Mouse (Mus musculus) thymus, adult 2 months (tissue): ENCODE data around the gene a. TPM values are rescaled to one million over a fixed set of nuclear protein-coding genes. Genes with fewer than 3 reads are reported as not detected.

Experiments used
- DNase-seq: peaks from one replicate; pipeline ENCODE4 v3.0.0; 2021
- H3K27ac ChIP-seq: fragments of 200-500 bp; 2 replicates; pipeline ENCODE4 v1.5.1; 2012; ENCODE audit warnings: low read length, control low read depth; ENCODE audit not compliant: control insufficient read depth, insufficient read depth
- H3K27me3 ChIP-seq: fragments of 200-500 bp; 2 replicates; pipeline ENCODE4 v1.6.1; 2012; ENCODE audit warnings: mild to moderate bottlenecking, low read length, moderate library complexity, mixed read lengths; ENCODE audit not compliant: control insufficient read depth, insufficient read depth
- H3K36me3 ChIP-seq: fragments of 200-500 bp; 2 replicates; pipeline ENCODE4 v1.6.1; 2012; ENCODE audit warnings: mild to moderate bottlenecking, low read length, moderate library complexity; ENCODE audit not compliant: control insufficient read depth, insufficient read depth
- H3K4me1 ChIP-seq: fragments of 200-500 bp; replicated peaks from 2 replicates; pipeline ENCODE4 v1.6.1; 2012; ENCODE audit warnings: low read length; ENCODE audit not compliant: control insufficient read depth, insufficient read depth
- H3K4me3 ChIP-seq: fragments of 200-500 bp; 2 replicates; pipeline ENCODE4 v1.5.1; 2012; ENCODE audit warnings: mild to moderate bottlenecking, low read length, control low read depth, moderate library complexity; ENCODE audit not compliant: control insufficient read depth, insufficient read depth
- CTCF ChIP-seq: fragments of 200-500 bp; IDR thresholded peaks from 2 replicates; pipeline ENCODE4 v1.5.1; 2012; ENCODE audit warnings: mild to moderate bottlenecking, control low read depth, low read length, moderate library complexity, borderline replicate concordance; ENCODE audit not compliant: control insufficient read depth, poor library complexity, insufficient read depth; ENCODE audit errors: extremely low read depth
- POLR2A ChIP-seq: fragments of 200-500 bp; IDR thresholded peaks from 2 replicates; pipeline ENCODE4 v1.6.1; 2012; ENCODE audit warnings: mild to moderate bottlenecking, low read length, control low read depth, moderate library complexity; ENCODE audit not compliant: control insufficient read depth, poor library complexity, insufficient read depth; ENCODE audit errors: extremely low read depth
- WGBS: fragments of 180-500 bp; shearing (Covaris S2); methylation state at CpG from one replicate; pipeline ENCODE4 v1.1.7; 2018; 5-methylcytosine and 5-hydroxymethylcytosine counted together
- polyA plus RNA-seq: library from polyadenylated mRNA; depleted of rRNA; stranded (reverse); fragments of >200 nt; gene quantifications from 2 replicates; pipeline ENCODE4 v1.2.3, GENCODE M21; 2012

a gene
- polyA plus RNA-seq, 1 experiment: 4.7 TPM

GRCm38 (mm10) chr2:154863672-154864071 lies 72.5 kb downstream of the a start:
- WGBS: 98% methylated on average over 13 of the region's 13 CpGs
- peaks cover 72% of the 10 kb centered on the region for H3K36me3 ChIP-seq

GRCm38 (mm10) chr2:154865696-154866095 lies 74.5 kb downstream of the a start:
- Histone ChIP-seq H3K36me3 (peaks cover 84% of the 10 kb centered on the region), H3K27me3 (no peaks in the 10 kb centered on the region), H3K27ac (no peak overlapping the region; the same call in 1 of the 2 replicates), H3K4me1 (no peaks in the 10 kb centered on the region), H3K4me3 (no peak overlapping the region)
- TF ChIP-seq CTCF: no peak
- TF ChIP-seq POLR2A: no peak
- 84% methylated on average over 3 of the region's 3 CpGs for WGBS
- DNase-seq: no peak

More at GRCm38 (mm10) chr2:154863672-154864071, 72.5 kb downstream of the a start:
- no peak overlapping the region for H3K4me3 ChIP-seq
- no peaks in the 10 kb centered on the region for H3K4me1 ChIP-seq
- H3K27me3 ChIP-seq: no peaks in the 10 kb centered on the region
- TF ChIP-seq POLR2A (no peak), CTCF (no peak)
- no peak for DNase-seq
- H3K27ac ChIP-seq: no peak overlapping the region

- Histone ChIP-seq H3K27ac (no peak overlapping the region), H3K27me3 (no peaks in the 10 kb centered on the region), H3K4me3 (no peak overlapping the region), H3K4me1 (no peaks in the 10 kb centered on the region), H3K36me3 (peaks cover 86% of the 10 kb centered on the region)
- 97% methylated on average over 1 of the region's 1 CpGs for WGBS
- no peak for DNase-seq
- TF ChIP-seq CTCF: no peak
- TF ChIP-seq POLR2A: no peak
Observed at GRCm38 (mm10) chr2:154868106-154868505, 76.9 kb downstream of the a start.

GRCm38 (mm10) chr2:154869954-154870641 lies 78.9 kb downstream of the a start:
- Histone ChIP-seq H3K36me3 (peaks cover 84% of the 10 kb centered on the region), H3K4me3 (no peak overlapping the region), H3K27ac (no peak overlapping the region), H3K27me3 (no peaks in the 10 kb centered on the region), H3K4me1 (no peaks in the 10 kb centered on the region)
- DNase-seq: no peak
- no peak for TF ChIP-seq CTCF
- TF ChIP-seq POLR2A: no peak

- DNase-seq: no peak
- Histone ChIP-seq H3K4me3 (no peak overlapping the region), H3K27ac (no peak overlapping the region), H3K4me1 (no peaks in the 10 kb centered on the region), H3K36me3 (peaks cover 58% of the 10 kb centered on the region), H3K27me3 (no peaks in the 10 kb centered on the region)
- TF ChIP-seq CTCF (no peak), POLR2A (no peak)
- WGBS: 98% methylated on average over 2 of the region's 2 CpGs
Observed at GRCm38 (mm10) chr2:154876621-154877020, 85.4 kb downstream of the a start.

GRCm38 (mm10) chr2:154891585-154891984 lies 100.4 kb downstream of the a start:
- no peak for TF ChIP-seq CTCF
- TF ChIP-seq POLR2A: no peak
- no peak for DNase-seq
- 10% methylated on average over 2 of the region's 2 CpGs for WGBS
- Histone ChIP-seq H3K36me3 (peaks cover 16% of the 10 kb centered on the region), H3K27ac (no peak overlapping the region), H3K27me3 (no peaks in the 10 kb centered on the region), H3K4me3 (peak overlapping the region; percentile 88), H3K4me1 (no peaks in the 10 kb centered on the region)
